ENCODE assay signal across 28 mouse cellular contexts in genomic region chr3:53984743-53985550, GRCm38 (mm10).
A peak's percentile ranks its signal among the peaks of the same experiment; 100 is the strongest.
DNase-seq lines count a peak whose midpoint lies in the region; ATAC-seq and TF ChIP-seq lines count a peak whose summit lies in the region.
"Had no signal": no experiment of that assay in that cellular context is flagged by ENCODE, and none has a peak within 500 bp of the region (broad histone marks: within the 10 kb centered on the region; RNA-seq: fewer than 3 reads in every experiment).

No protein-coding gene starts in this region.

- no peak for TF ChIP-seq CTCF in brain, embryonic 14.5 days (IDR thresholded peaks at IDR 0.05; ENCODE audit: borderline replicate concordance, extremely low read depth, insufficient read depth, insufficient read length)

- H3K9me3 ChIP-seq in forebrain, embryonic 12.5 days: no peaks in the 10 kb centered on the region
- H3K9me3 ChIP-seq in forebrain, embryonic 11.5 days (ENCODE audit: control insufficient read depth, low read length): no peaks in the 10 kb centered on the region
- no peaks in the 10 kb centered on the region for H3K9me3 ChIP-seq in forebrain, embryonic 15.5 days
- H3K9me3 ChIP-seq: embryonic facial prominence, embryonic 15.5 days; heart, embryonic 10.5 days; heart, embryonic 13.5 days had no signal

- H3K4me2 ChIP-seq in forebrain, embryonic 12.5 days: no peak overlapping the region
- no peak overlapping the region for H3K4me2 ChIP-seq in forebrain, embryonic 11.5 days (ENCODE audit: low read depth, low read length, severe bottlenecking)
- H3K4me2 ChIP-seq in forebrain, embryonic 15.5 days (replicated peaks): no peak overlapping the region
- H3K4me2 ChIP-seq: embryonic facial prominence, embryonic 15.5 days; heart, embryonic 13.5 days; hindbrain, embryonic 14.5 days had no signal

- H3K36me3 ChIP-seq in forebrain, embryonic 12.5 days (replicated peaks): no peaks in the 10 kb centered on the region
- H3K36me3 ChIP-seq in forebrain, embryonic 11.5 days (ENCODE audit: control insufficient read depth, insufficient read depth, low read length): no peaks in the 10 kb centered on the region
- no peaks in the 10 kb centered on the region for H3K36me3 ChIP-seq in forebrain, embryonic 15.5 days
- H3K36me3 ChIP-seq: embryonic facial prominence, embryonic 15.5 days; G1E; heart, embryonic 10.5 days; heart, embryonic 13.5 days had no signal

- TF ChIP-seq POLR2A in brain, embryonic 14.5 days (IDR thresholded peaks at IDR 0.05; ENCODE audit: borderline replicate concordance, extremely low read depth, insufficient read depth, insufficient read length, poor library complexity, severe bottlenecking): no peak

- H3K27ac ChIP-seq in forebrain, embryonic 12.5 days: no peak overlapping the region
- no peak overlapping the region for H3K27ac ChIP-seq in forebrain, embryonic 11.5 days (ENCODE audit: low read depth, low read length)
- H3K27ac ChIP-seq in forebrain, embryonic 15.5 days (replicated peaks): no peak overlapping the region
- H3K27ac ChIP-seq: embryonic facial prominence, embryonic 15.5 days; heart, adult 2 months; heart, embryonic 10.5 days; heart, embryonic 13.5 days; hindbrain, embryonic 14.5 days; hindbrain, postnatal 0 days had no signal

- no peak for DNase-seq in forebrain, embryonic 11.5 days (ENCODE audit: low spot score)
- DNase-seq in brain, embryonic 14.5 days (ENCODE audit: low read depth): peak; percentile 86
- no peak for DNase-seq in left cerebral cortex, postnatal 36 days (ENCODE audit: low spot score in 2 of 2)
- DNase-seq in urinary bladder, postnatal 14 days (ENCODE audit: low spot score): no peak
- DNase-seq: adrenal gland, adult 2 months; adrenal gland, postnatal 14 days; B cell, adult 2 months; cerebellum, adult 11-12 months; cerebellum, adult 8-10 months; cerebellum, postnatal 36 days; embryo, embryonic 11 days; gastrocnemius, postnatal 10 days; gastrocnemius, postnatal 36 days; heart, adult 2 months; heart, postnatal 14 days; heart, postnatal 4 days; kidney, adult 18-20 months had no signal

- intact Hi-C loops in left cerebral cortex, postnatal 36 days (cut with DNase I): no loop called here

- no peak overlapping the region for H3K9ac ChIP-seq in forebrain, embryonic 12.5 days
- no peak overlapping the region for H3K9ac ChIP-seq in forebrain, embryonic 11.5 days (ENCODE audit: low read length)
- no peak overlapping the region for H3K9ac ChIP-seq in forebrain, embryonic 15.5 days (replicated peaks)
- H3K9ac ChIP-seq: embryonic facial prominence, embryonic 15.5 days; heart, embryonic 13.5 days; hindbrain, embryonic 14.5 days had no signal

- no peaks in the 10 kb centered on the region for H3K27me3 ChIP-seq in forebrain, embryonic 12.5 days
- H3K27me3 ChIP-seq in forebrain, embryonic 11.5 days (ENCODE audit: control insufficient read depth, insufficient read depth, low read length): no peaks in the 10 kb centered on the region
- H3K27me3 ChIP-seq in forebrain, embryonic 15.5 days: no peaks in the 10 kb centered on the region
- H3K27me3 ChIP-seq: CH12.LX; embryonic facial prominence, embryonic 15.5 days; heart, embryonic 13.5 days had no signal

- peak; percentile 55; the same call in 1 of the 2 replicates for ATAC-seq in forebrain, embryonic 12.5 days (ENCODE audit: low FRiP score)
- ATAC-seq in forebrain, embryonic 11.5 days (replicated peaks; ENCODE audit: low FRiP score): no peak
- ATAC-seq in forebrain, embryonic 15.5 days (replicated peaks): peak; percentile 92
- ATAC-seq: hindbrain, postnatal 0 days; inflammation-experienced regulatory T-cells, adult 6 months; intestine, embryonic 16.5 days had no signal

- no peaks in the 10 kb centered on the region for H3K4me1 ChIP-seq in forebrain, embryonic 12.5 days
- no peaks in the 10 kb centered on the region for H3K4me1 ChIP-seq in forebrain, embryonic 11.5 days (replicated peaks; ENCODE audit: control insufficient read depth, insufficient read depth, low read length)
- 0 out of 2 replicates have a peak, but pooled peaks cover 9% of the 10 kb centered on the region for H3K4me1 ChIP-seq in forebrain, embryonic 15.5 days
- H3K4me1 ChIP-seq: embryonic facial prominence, embryonic 15.5 days; heart, embryonic 10.5 days; heart, embryonic 13.5 days had no signal

- H3K4me3 ChIP-seq in forebrain, embryonic 12.5 days (replicated peaks): no peak overlapping the region
- no peak overlapping the region for H3K4me3 ChIP-seq in forebrain, embryonic 11.5 days (ENCODE audit: low read depth, low read length)
- no peak overlapping the region for H3K4me3 ChIP-seq in forebrain, embryonic 15.5 days
- H3K4me3 ChIP-seq: embryonic facial prominence, embryonic 15.5 days; heart, adult 2 months; heart, embryonic 10.5 days; heart, embryonic 13.5 days had no signal

- 72% methylated on average over 6 of the region's 6 CpGs for WGBS in forebrain, embryonic 12.5 days
- WGBS in forebrain, embryonic 11.5 days: 75% methylated on average over 6 of the region's 6 CpGs
- whole genome bisulfite sequencing in forebrain, embryonic 15.5 days: 52% methylated on average over 6 of the region's 6 CpGs
